Mouse (Mus musculus): ENCODE results near the gene Cog1. TPM values are rescaled to one million over a fixed set of nuclear protein-coding genes. Genes with fewer than 3 reads are reported as not detected.
A peak's percentile ranks its signal among the peaks of the same experiment; 100 is the strongest.

Gene Cog1
- polyA plus RNA-seq, 1 experiment from 2014 or later, result 18.6 TPM

DNA sequence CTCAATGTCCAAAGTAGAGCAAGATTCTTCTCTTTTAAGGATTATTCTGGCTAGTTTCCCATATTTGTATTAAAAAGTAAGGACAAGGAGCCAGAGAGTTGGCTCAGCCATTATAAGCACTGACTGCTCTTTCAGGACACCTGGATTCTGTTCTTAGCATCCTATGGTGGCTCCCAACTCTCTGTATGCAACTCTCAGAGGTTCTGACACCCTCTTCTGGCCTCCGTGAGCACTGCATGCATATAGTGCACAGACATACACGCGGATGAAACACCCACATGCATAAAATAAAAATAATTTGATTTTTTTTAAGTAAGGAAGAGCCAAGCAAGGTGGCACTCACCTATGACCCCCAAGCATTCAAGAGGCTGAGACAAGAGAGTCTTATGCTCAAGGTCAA, 3.8 kb upstream of the Cog1 start:
- no peak for TF ChIP-seq CTCF (IDR thresholded peaks at IDR 0.05)
- no peak for TF ChIP-seq EP300 (IDR thresholded peaks at IDR 0.05)

DNA sequence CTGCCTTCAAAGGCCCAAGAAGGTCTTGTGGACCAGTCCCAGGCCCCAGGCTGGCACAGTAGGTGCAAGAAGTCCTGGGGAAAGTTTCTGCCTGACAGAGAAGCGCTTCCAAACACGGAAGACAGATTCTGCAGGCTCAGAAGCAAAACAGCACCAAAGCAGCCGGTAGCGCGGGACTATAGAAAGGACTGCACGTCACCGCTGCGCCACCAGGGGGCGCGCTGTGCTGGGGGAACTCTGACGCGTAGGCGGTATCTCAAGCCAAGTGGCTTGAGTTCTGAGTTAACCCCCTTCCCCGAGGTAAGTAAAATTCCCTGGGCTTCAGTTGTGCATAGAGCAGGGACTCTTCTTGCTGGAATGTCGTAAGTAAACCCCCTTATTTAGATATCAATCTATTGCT, 817 bp upstream of the Cog1 start:
- DNase-seq (ENCODE audit: low spot score), result peak; percentile 90
- H3K4me3 ChIP-seq (ENCODE audit: low read depth, low read length), result no peak overlapping the region
- 0 out of 2 replicates have a peak, but pooled peaks cover 4% of the 10 kb centered on the region for H3K36me3 ChIP-seq (ENCODE audit: insufficient read depth, low read length)
- peak; percentile 54 for ATAC-seq
- no peak overlapping the region for H3K9ac ChIP-seq (replicated peaks; ENCODE audit: low read depth)
- H3K4me1 ChIP-seq (ENCODE audit: insufficient read depth, low read depth, low read length), result peaks cover 8% of the 10 kb centered on the region; the same call in 1 of the 2 replicates
- WGBS, result 4% methylated on average over 15 of the region's 15 CpGs
- no peak for TF ChIP-seq EP300 (IDR thresholded peaks at IDR 0.05)
- TF ChIP-seq CTCF (IDR thresholded peaks at IDR 0.05), result peak; percentile 97
- no peaks in the 10 kb centered on the region for H3K9me3 ChIP-seq (ENCODE audit: low read length)
- H3K27me3 ChIP-seq (replicated peaks; ENCODE audit: insufficient read depth, low read length), result no peaks in the 10 kb centered on the region
- no peak overlapping the region for H3K27ac ChIP-seq (ENCODE audit: low read length)
- 0 out of 2 replicates have a peak overlapping the region, but pooled peaks have one; percentile 29 for H3K4me2 ChIP-seq (replicated peaks; ENCODE audit: low read depth, low read length)

More for the DNA sequence above, 3.8 kb upstream of the Cog1 start:
- WGBS, result 89% methylated on average over 3 of the region's 3 CpGs
- Histone ChIP-seq H3K4me1 (ENCODE audit: insufficient read depth, low read depth, low read length) (peaks cover 5% of the 10 kb centered on the region; the same call in 1 of the 2 replicates), H3K9ac (replicated peaks; ENCODE audit: low read depth) (no peak overlapping the region), H3K9me3 (ENCODE audit: low read length) (no peaks in the 10 kb centered on the region), H3K4me3 (ENCODE audit: low read depth, low read length) (no peak overlapping the region), H3K4me2 (replicated peaks; ENCODE audit: low read depth, low read length) (no peak overlapping the region), H3K27me3 (replicated peaks; ENCODE audit: insufficient read depth, low read length) (no peaks in the 10 kb centered on the region), H3K27ac (ENCODE audit: low read length) (no peak overlapping the region), H3K36me3 (ENCODE audit: insufficient read depth, low read length) (no peaks in the 10 kb centered on the region)
- DNase-seq (ENCODE audit: low spot score), result no peak
- no peak for ATAC-seq

DNA sequence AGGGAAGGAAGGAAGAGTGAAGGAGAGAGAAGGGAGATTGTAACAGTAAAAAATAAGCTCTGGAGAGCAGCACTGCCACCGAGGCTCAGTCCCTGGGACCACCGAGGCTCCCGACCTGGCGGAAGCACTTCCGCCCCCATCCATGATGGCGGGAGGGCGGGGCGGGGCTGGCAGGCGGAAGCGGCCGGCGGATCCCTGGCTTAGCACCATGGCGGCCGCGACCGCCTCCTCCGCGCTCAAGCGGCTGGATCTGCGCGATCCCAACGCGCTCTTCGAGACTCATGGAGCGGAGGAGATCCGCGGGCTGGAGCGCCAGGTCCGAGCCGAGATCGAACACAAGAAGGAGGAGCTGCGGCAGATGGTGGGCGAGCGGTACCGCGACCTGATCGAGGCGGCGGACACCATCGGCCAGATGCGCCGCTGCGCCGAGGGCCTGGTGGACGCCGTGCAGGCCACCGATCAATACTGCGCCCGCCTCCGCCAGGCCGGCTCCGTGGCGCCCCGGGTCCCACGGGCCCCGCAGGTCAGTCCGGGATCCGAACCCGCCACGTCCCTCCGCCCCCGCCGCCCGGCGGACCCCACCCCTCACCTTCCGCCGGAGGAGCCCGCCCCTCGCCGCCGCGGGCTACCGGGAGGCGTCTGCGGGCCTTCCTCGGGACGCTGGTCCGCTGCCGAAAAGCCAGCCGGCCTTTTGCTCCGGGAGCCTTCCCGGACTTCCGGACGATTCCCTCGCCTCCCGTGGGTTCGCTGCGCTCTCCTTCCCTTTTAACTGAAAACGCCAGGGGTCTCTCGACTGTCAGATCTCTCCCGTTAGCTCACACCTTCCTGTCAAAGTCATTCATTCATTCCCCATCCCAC, 613 bp downstream of the Cog1 start, which contains the start of gene Slc39a11:
Slc39a11 (minus strand) TSS at position 727 of the 858 bp plus-strand sequence.
- Histone ChIP-seq H3K4me1 (ENCODE audit: insufficient read depth, low read depth, low read length) (peaks cover 8% of the 10 kb centered on the region; the same call in 1 of the 2 replicates), H3K9ac (replicated peaks; ENCODE audit: low read depth) (peak within 1 kb of the TSS; percentile 93), H3K27me3 (replicated peaks; ENCODE audit: insufficient read depth, low read length) (no peaks in the 10 kb centered on the region), H3K4me2 (replicated peaks; ENCODE audit: low read depth, low read length) (peak within 1 kb of the TSS; percentile 73), H3K4me3 (ENCODE audit: low read depth, low read length) (peak within 1 kb of the TSS; percentile 100), H3K27ac (ENCODE audit: low read length) (peak within 1 kb of the TSS; percentile 85), H3K36me3 (ENCODE audit: insufficient read depth, low read length) (0 out of 2 replicates have a peak, but pooled peaks cover 6% of the 10 kb centered on the region), H3K9me3 (ENCODE audit: low read length) (no peaks in the 10 kb centered on the region)
- DNase-seq (ENCODE audit: low spot score) (peak; percentile 77), ATAC-seq (peak; percentile 86)
- WGBS, result 1% methylated on average over 62 of the region's 91 CpGs
- no peak for TF ChIP-seq EP300 (IDR thresholded peaks at IDR 0.05)
- peak; percentile 41 for TF ChIP-seq CTCF (IDR thresholded peaks at IDR 0.05)

DNA sequence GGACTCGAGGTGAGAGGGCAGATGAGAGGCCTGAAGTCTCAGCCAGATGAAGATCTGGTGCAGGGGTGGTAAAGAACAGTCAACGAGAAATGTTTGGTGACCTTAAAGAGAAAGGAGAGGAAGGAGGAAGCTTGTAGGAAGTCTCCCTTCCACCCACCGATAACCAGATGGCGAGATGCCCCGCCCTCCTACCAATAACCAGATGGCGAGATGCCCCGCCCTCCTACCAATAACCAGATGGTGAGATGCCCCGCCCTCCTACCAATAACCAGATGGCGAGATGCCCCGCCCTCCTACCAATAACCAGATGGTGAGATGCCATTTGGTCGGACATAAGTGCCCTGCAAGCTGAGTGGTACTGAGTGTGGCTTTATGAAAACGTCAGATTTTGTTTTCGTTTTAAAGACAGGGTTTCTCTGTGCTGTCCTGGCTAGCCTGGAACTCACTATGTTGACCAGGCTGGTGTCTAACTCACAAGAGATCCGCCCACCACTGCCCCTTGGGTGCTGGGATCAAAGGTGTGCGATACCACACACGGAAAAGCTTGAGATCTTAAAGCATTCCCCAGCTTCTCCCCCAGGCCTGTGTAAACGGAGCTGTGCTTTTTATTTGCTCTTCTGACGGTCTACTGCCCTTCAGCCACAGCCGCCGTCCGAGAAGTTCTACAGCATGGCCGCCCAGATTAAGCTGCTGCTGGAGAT, 2.4 kb downstream of the Cog1 start:
- Histone ChIP-seq H3K36me3 (ENCODE audit: insufficient read depth, low read length) (peaks cover 24% of the 10 kb centered on the region), H3K4me1 (ENCODE audit: insufficient read depth, low read depth, low read length) (peaks cover 8% of the 10 kb centered on the region; the same call in 1 of the 2 replicates), H3K4me2 (replicated peaks; ENCODE audit: low read depth, low read length) (no peak overlapping the region), H3K27me3 (replicated peaks; ENCODE audit: insufficient read depth, low read length) (no peaks in the 10 kb centered on the region), H3K9me3 (ENCODE audit: low read length) (no peaks in the 10 kb centered on the region), H3K9ac (replicated peaks; ENCODE audit: low read depth) (no peak overlapping the region), H3K4me3 (ENCODE audit: low read depth, low read length) (no peak overlapping the region), H3K27ac (ENCODE audit: low read length) (no peak overlapping the region)
- DNase-seq (ENCODE audit: low spot score) (no peak), ATAC-seq (no peak)
- WGBS, result 52% methylated on average over 22 of the region's 22 CpGs
- no peak for TF ChIP-seq EP300 (IDR thresholded peaks at IDR 0.05)

DNA sequence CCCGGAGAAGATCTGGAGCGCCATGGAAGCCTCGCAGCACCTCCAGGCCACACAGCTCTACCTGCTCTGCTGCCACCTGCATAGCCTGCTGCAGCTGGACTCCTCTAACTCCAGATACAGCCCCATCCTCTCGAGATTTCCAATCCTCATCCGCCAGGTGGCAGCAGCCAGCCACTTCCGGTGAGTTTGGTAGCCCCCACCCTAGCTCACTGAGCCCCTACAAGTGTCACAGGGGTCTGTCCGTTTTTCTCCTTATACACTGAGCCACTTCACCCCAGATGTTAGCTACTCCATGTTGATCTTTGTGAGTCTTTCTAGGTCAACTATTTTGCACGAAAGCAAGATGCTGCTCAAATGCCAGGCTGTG, 2.9 kb downstream of the Cog1 start:
- DNase-seq (ENCODE audit: low spot score), result peak; percentile 66

DNA sequence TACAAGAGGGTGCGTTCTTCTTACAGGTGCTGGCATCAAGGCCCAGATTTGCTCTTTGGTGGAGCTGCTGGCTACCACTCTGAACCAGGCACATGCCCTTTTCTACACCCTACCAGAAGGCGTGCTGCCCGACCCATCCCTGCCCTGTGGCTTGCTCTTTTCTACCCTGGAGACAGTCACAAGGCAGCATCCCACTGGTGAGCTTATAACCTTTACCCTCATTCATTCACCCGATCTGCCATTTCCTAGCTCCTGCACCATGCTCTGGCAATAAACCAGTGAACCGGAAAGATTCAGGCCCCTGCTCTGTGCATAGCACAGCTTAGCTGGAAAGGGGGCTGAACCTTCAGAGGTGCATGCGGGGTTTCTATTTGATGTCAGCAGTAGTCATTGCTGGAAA, 3.5 kb downstream of the Cog1 start:
- TF ChIP-seq EP300 (IDR thresholded peaks at IDR 0.05) (no peak), CTCF (IDR thresholded peaks at IDR 0.05) (no peak)
- 94% methylated on average over 6 of the region's 6 CpGs for whole genome bisulfite sequencing
- no peaks in the 10 kb centered on the region for H3K27me3 ChIP-seq (replicated peaks; ENCODE audit: insufficient read depth, low read length)
- no peak overlapping the region for H3K27ac ChIP-seq (ENCODE audit: low read length)
- H3K9ac ChIP-seq (replicated peaks; ENCODE audit: low read depth), result no peak overlapping the region
- H3K4me3 ChIP-seq (ENCODE audit: low read depth, low read length), result no peak overlapping the region
- peaks cover 8% of the 10 kb centered on the region; the same call in 1 of the 2 replicates for H3K4me1 ChIP-seq (ENCODE audit: insufficient read depth, low read depth, low read length)
- no peak for DNase-seq (ENCODE audit: low spot score)
- H3K9me3 ChIP-seq (ENCODE audit: low read length), result no peaks in the 10 kb centered on the region
- no peak for ATAC-seq
- peaks cover 27% of the 10 kb centered on the region for H3K36me3 ChIP-seq (ENCODE audit: insufficient read depth, low read length)
- no peak overlapping the region for H3K4me2 ChIP-seq (replicated peaks; ENCODE audit: low read depth, low read length)

More for the DNA sequence above, 2.9 kb downstream of the Cog1 start:
- H3K4me3 ChIP-seq (ENCODE audit: low read depth, low read length), result no peak overlapping the region
- no peak overlapping the region for H3K9ac ChIP-seq (replicated peaks; ENCODE audit: low read depth)
- WGBS, result 39% methylated on average over 8 of the region's 8 CpGs
- ATAC-seq, result peak; percentile 14; the same call in 1 of the 2 replicates
- H3K27ac ChIP-seq (ENCODE audit: low read length), result no peak overlapping the region
- H3K4me2 ChIP-seq (replicated peaks; ENCODE audit: low read depth, low read length), result no peak overlapping the region
- peaks cover 8% of the 10 kb centered on the region; the same call in 1 of the 2 replicates for H3K4me1 ChIP-seq (ENCODE audit: insufficient read depth, low read depth, low read length)
- TF ChIP-seq CTCF (IDR thresholded peaks at IDR 0.05) (peak; percentile 70), EP300 (IDR thresholded peaks at IDR 0.05) (no peak)
- peaks cover 27% of the 10 kb centered on the region for H3K36me3 ChIP-seq (ENCODE audit: insufficient read depth, low read length)
- no peaks in the 10 kb centered on the region for H3K9me3 ChIP-seq (ENCODE audit: low read length)
- H3K27me3 ChIP-seq (replicated peaks; ENCODE audit: insufficient read depth, low read length), result no peaks in the 10 kb centered on the region
